Mouse (Mus musculus) C2C12 (cell line): Measurements from ENCODE around the gene Ppil4.

ENCODE experiments used
- CEBPB ChIP-seq: IDR thresholded peaks from one replicate; pipeline ENCODE4 v1.6.1; 2011; ENCODE audit warnings: low read depth, mild to moderate bottlenecking, control low read depth, moderate library complexity
- CTCF ChIP-seq: IDR thresholded peaks from one replicate; pipeline ENCODE4 v1.5.1; 2011; ENCODE audit not compliant: control insufficient read depth, insufficient read depth, insufficient read length
- FOSL1 ChIP-seq: IDR thresholded peaks from one replicate; pipeline ENCODE4 v1.8.0; 2011; ENCODE audit warnings: mild to moderate bottlenecking, low read length; ENCODE audit not compliant: poor library complexity, insufficient read depth, severe bottlenecking
- MAX ChIP-seq: IDR thresholded peaks from one replicate; pipeline ENCODE4 v1.6.1; 2011; ENCODE audit warnings: mild to moderate bottlenecking, control low read depth
- MYOD1 ChIP-seq: IDR thresholded peaks from one replicate; pipeline ENCODE4 v1.6.1; 2011; ENCODE audit warnings: low read depth; ENCODE audit not compliant: control insufficient read depth, insufficient read length
- MYOG ChIP-seq: IDR thresholded peaks from one replicate; pipeline ENCODE4 v1.6.1; 2011; ENCODE audit not compliant: control insufficient read depth, insufficient read length; ENCODE audit errors: extremely low read depth
- USF1 ChIP-seq: IDR thresholded peaks from one replicate; pipeline ENCODE4 v1.6.1; 2011; ENCODE audit warnings: low read depth, mild to moderate bottlenecking, control low read depth, moderate library complexity

DNA sequence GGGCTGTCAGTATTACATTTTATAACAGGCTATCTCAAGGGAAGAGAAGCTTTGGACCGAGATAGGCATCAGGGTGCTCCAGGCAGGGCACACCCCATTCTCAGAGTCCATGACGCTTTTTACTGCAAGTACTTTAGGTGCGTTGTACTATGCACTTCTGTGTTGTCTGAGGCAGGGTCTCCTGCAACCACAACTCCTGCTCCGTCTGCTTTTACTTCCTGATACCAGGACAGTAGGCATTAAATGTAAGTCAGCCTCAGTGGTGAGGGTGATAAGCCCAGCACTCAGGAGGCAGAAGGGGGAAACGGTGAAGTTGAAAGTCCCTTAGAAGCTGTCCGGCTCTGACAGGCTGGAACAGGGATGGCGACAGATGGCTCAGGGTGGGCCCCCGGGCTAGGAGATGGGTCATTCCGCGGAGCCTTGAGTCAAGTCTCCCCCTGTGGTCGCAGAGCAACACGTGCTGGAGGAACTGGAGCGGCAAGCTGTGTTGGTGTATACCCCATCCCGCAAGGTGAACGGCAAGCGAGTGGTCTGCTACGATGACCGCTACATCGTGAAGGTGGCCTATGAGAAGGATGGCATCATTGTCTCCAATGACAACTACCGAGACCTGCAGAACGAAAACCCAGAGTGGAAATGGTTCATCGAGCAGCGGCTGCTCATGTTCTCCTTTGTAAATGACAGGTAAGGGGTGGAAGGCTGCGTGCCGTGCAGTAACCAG is 69.4 kb downstream of the Ppil4 start:
- TF ChIP-seq CTCF (no peak), CEBPB (no peak), USF1 (no peak), MYOD1 (no peak), MYOG (no peak), MAX (no peak), FOSL1 (no peak)
